Mouse (Mus musculus): ENCODE measurements around the gene Gm10408.
"Not testable (repeated sequence)": the region's sequence is repeated elsewhere in the genome, so short reads cannot be mapped to it uniquely, and the experiment has no call there.

Gm10408 gene

GRCm38 (mm10) chr14:3449079-3449478 is at the start of gene Gm10408:
Gene Gm10408 (plus strand): TSS chr14:3449379.
- DNase-seq = not testable (repeated sequence)

GRCm38 (mm10) chr14:3412314-3412713 is 36.9 kb upstream of the Gm10408 start, which contains the start of gene Gm10409:
Gene Gm10409 (plus strand): TSS chr14:3412614.
- DNase-seq = not testable (repeated sequence)

- not testable (repeated sequence) for DNase-seq
Observed at GRCm38 (mm10) chr14:3427803-3428202, 21.4 kb upstream of the Gm10408 start, which contains the start of gene Gm3005. Gene Gm3005 (plus strand): TSS chr14:3428103.

Data from right cerebral cortex, postnatal 4 days (tissue).